In the genomic region with DNA sequence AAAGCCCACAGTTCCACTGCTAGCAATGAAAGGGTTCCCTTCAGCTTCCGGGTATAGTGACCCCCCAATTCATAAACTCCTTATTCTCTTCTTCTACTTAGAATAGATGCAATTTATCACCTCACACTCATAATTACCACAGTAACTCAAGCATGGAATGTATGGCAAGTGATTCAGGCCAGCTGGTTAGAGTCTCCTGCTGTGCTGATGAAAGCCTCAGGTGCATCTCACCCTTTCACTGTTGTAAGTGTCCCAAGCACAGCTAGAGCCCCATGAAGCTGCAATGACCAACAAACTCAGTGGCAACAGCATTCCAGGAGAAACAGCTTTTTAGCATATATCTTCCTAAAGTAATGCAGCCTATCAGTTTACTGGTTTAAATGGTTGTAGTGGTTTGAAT, we compare ENCODE assay signal across 14 mouse cellular contexts.
"Had no signal": no experiment of that assay in that cellular context is flagged by ENCODE, and none has a peak within 500 bp of the region (broad histone marks: within the 10 kb centered on the region; RNA-seq: fewer than 3 reads in every experiment).

No protein-coding gene starts in this region.

- DNase-seq: kidney, postnatal 25 days; lung, embryonic 14.5 days; lung, postnatal 10 days; lung, postnatal 4 days; midbrain, embryonic 14.5 days; retina, postnatal 1 day; right cerebral cortex, postnatal 4 days; spleen, adult 18-20 months; thymus, adult 18-20 months; thymus, postnatal 14 days had no signal

- H3K4me1 ChIP-seq: limb, embryonic 13.5 days; midbrain, embryonic 10.5 days; neural tube, embryonic 13.5 days had no signal

- H3K9ac ChIP-seq: limb, embryonic 13.5 days; lung, embryonic 14.5 days; neural tube, embryonic 13.5 days had no signal

- H3K27me3 ChIP-seq: limb, embryonic 13.5 days; neural tube, embryonic 13.5 days had no signal

- H3K36me3 ChIP-seq: limb, embryonic 13.5 days; midbrain, embryonic 10.5 days; neural tube, embryonic 13.5 days had no signal

- H3K9me3 ChIP-seq: neural tube, embryonic 13.5 days had no signal

- H3K4me3 ChIP-seq: limb, embryonic 13.5 days; midbrain, embryonic 10.5 days; neural tube, embryonic 13.5 days had no signal

- H3K27ac ChIP-seq: limb, embryonic 13.5 days; midbrain, embryonic 10.5 days; neural tube, embryonic 13.5 days had no signal

- H3K4me2 ChIP-seq: limb, embryonic 13.5 days; liver, embryonic 11.5 days; lung, embryonic 14.5 days; neural tube, embryonic 13.5 days had no signal
